Mouse (Mus musculus) E14TG2a.4 (cell line): ENCODE measurements at regions not wholly inside any gene's neighbourhood (a gene's known extent, or its start where the extent isn't known, plus 50 kb on each side); places are given as distances from the start of the nearest gene placed in this dataset.

Source experiments
- H3K27me3 ChIP-seq: 2 replicates; pipeline ENCODE4 v1.6.1; 2014; ENCODE audit warnings: low read length, control low read depth; ENCODE audit not compliant: insufficient read depth
- H3K36me3 ChIP-seq: 2 replicates; pipeline ENCODE4 v1.6.1; 2014; ENCODE audit warnings: low read length, control low read depth; ENCODE audit not compliant: insufficient read depth
- H3K4me1 ChIP-seq: replicated peaks from 2 replicates; pipeline ENCODE4 v1.6.1; 2014; ENCODE audit warnings: low read depth, low read length, control low read depth
- H3K4me3 ChIP-seq: replicated peaks from 2 replicates; pipeline ENCODE4 v1.5.1; 2014; ENCODE audit warnings: mild to moderate bottlenecking, low read length
- H3K9me3 ChIP-seq: 2 replicates; pipeline ENCODE4 v1.6.1; 2014; ENCODE audit warnings: low read length, control low read depth
- CTCF ChIP-seq: conservative IDR thresholded peaks from 2 replicates; pipeline ENCODE4 v1.5.1; 2014; ENCODE audit warnings: low read length
- NANOG ChIP-seq: IDR thresholded peaks from 2 replicates; pipeline ENCODE4 v1.6.1; 2014; ENCODE audit warnings: borderline replicate concordance, low read length, mixed read lengths
- POU5F1 ChIP-seq: IDR thresholded peaks from 2 replicates; pipeline ENCODE4 v1.6.1; 2014; ENCODE audit warnings: low read length, borderline replicate concordance

DNA sequence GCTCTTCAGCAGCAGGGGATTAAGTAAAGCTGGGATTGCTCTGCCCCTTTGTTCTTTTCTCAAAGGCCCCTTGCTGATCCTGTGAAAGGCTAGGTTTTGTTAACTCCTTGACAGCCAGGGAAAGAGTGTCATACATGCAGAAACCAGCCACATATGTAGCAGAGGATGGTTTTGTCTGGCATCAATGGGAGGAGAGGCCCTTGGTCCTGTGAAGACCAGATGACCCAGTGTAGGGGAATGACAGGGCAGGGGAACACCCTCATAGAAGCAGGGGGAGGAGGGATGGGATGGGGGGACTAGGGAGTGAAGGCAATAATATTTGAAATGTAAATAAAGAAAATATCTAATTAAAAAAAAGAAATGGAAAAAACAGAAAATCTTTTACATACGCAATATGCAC is 165.6 kb upstream of the Tmprss15 start:
- Histone ChIP-seq H3K36me3 (no peaks in the 10 kb centered on the region), H3K4me3 (no peak overlapping the region), H3K9me3 (no peaks in the 10 kb centered on the region), H3K4me1 (no peaks in the 10 kb centered on the region), H3K27me3 (no peaks in the 10 kb centered on the region)
- no peak for TF ChIP-seq CTCF
- TF ChIP-seq POU5F1 = no peak
- no peak for TF ChIP-seq NANOG

DNA sequence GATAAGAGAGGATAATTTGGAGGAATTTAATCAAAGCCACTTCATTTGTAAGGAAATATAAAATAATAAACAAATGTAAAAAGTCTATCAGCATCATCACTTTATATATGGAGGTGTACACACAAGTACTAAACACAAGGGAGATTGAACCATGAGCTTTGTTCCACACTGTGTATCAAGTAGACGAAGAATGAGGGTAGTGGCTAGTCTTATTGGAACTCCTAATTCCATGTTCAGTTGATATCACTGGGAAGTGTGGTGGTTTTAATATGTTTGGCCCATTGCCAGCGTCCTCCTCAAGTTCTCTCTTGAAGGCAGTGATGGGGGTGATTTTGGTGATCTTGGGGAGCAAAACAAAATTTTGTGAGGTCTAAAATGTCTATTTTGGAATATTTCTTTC is 165.2 kb upstream of the Tmprss15 start:
- H3K4me1 ChIP-seq = no peaks in the 10 kb centered on the region
- no peak for TF ChIP-seq CTCF
- no peak for TF ChIP-seq NANOG
- no peak for TF ChIP-seq POU5F1
- no peaks in the 10 kb centered on the region for H3K27me3 ChIP-seq
- no peaks in the 10 kb centered on the region for H3K36me3 ChIP-seq
- H3K9me3 ChIP-seq = no peaks in the 10 kb centered on the region
- H3K4me3 ChIP-seq = no peak overlapping the region

DNA sequence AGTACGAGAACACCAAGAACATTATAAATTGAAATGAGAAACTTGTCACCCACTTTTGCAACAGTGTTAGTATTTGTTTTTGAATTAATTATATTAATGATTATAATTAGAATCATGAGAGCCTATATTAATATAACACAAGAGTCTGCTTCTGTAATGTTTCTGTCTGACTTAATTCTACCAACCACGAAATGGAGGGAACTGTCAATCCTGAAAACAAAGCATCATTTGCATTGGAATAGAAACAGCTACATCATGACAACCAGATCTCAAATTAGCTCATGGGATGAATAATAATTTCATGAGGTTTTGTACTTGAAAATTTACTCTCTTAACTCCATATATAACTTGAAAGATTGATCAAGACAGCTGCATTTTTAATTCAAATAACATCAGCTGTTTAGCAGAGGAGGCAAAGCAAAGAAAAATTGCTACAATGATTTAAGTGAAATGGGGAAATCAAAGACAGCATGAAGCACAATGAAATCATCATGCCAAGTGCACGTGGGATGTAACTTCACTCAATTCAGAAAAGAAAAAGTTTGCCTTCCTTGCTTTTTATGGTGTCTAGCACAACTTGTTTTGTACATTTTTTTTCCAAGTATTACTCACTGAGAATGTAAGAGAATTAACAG is 150.1 kb upstream of the Tmprss15 start:
- TF ChIP-seq POU5F1 (no peak), CTCF (no peak), NANOG (no peak)
- Histone ChIP-seq H3K9me3 (peaks cover 12% of the 10 kb centered on the region), H3K27me3 (no peaks in the 10 kb centered on the region), H3K4me1 (no peaks in the 10 kb centered on the region), H3K4me3 (no peak overlapping the region), H3K36me3 (no peaks in the 10 kb centered on the region)

DNA sequence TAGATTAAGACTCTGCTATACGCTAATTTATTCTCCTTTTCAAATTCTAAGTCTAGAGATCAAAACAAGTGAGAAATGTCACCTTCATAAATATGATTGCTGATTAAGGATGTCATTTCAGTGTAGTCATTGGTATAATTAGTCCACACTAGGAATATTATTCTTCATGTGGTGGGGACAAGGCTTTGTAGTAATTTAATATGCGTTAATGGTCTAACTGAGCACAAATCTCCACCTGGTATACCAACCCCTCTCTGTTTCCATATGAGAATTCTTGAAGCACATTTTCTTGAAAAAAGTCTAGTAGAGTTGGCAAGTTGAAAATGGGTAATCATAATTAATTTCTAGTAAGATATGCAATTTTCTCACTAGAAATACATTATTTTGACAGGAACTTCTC is 149.3 kb upstream of the Tmprss15 start:
- Histone ChIP-seq H3K9me3 (peaks cover 12% of the 10 kb centered on the region), H3K4me3 (no peak overlapping the region), H3K27me3 (no peaks in the 10 kb centered on the region), H3K36me3 (no peaks in the 10 kb centered on the region), H3K4me1 (no peaks in the 10 kb centered on the region)
- TF ChIP-seq CTCF (no peak), POU5F1 (no peak), NANOG (no peak)

DNA sequence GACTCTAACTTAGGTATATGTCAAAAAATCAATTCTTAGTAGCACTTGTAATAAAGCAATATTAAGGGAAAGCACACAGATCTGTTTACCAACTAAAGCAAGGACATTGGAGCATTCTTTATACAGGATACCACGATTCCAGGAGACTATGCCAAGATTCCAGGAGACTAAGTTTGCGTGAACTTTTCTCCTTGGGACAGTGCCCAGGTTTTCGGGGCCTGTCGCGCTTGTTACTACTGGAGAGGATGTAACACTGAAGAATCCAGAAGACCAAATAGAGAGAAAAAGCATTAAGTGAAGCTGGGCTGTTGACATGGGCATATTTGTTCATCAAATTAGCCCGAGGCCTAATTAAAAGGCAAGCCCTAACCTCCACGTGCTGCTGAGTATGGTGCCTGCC is 100.3 kb upstream of the Tmprss15 start:
- no peaks in the 10 kb centered on the region for H3K27me3 ChIP-seq
- H3K4me1 ChIP-seq = no peaks in the 10 kb centered on the region
- peaks cover 9% of the 10 kb centered on the region for H3K9me3 ChIP-seq
- H3K36me3 ChIP-seq = no peaks in the 10 kb centered on the region
- H3K4me3 ChIP-seq = no peak overlapping the region
- no peak for TF ChIP-seq NANOG
- TF ChIP-seq CTCF = no peak
- TF ChIP-seq POU5F1 = no peak

DNA sequence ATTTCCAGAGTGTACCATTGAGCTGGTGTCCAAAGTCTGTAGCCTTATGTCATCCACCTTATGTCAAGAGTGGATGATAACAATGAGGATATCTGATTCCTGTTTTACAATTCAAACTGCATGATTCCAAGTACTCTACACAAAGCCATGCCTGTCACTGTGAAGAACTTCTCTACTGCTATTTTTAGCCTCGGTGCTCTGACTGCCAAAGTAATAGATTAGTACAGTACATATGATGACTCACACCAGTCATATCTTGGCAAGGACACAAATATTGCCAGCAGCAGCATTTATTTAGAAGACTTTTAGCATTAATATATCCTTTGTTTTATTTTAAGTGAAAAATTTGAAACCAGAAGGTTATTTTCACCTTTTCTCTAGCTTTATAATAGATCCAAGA is 95.6 kb upstream of the Tmprss15 start:
- H3K4me3 ChIP-seq = no peak overlapping the region
- no peaks in the 10 kb centered on the region for H3K4me1 ChIP-seq
- no peaks in the 10 kb centered on the region for H3K27me3 ChIP-seq
- TF ChIP-seq NANOG (no peak), POU5F1 (no peak), CTCF (no peak)
- no peaks in the 10 kb centered on the region for H3K9me3 ChIP-seq
- H3K36me3 ChIP-seq = no peaks in the 10 kb centered on the region

DNA sequence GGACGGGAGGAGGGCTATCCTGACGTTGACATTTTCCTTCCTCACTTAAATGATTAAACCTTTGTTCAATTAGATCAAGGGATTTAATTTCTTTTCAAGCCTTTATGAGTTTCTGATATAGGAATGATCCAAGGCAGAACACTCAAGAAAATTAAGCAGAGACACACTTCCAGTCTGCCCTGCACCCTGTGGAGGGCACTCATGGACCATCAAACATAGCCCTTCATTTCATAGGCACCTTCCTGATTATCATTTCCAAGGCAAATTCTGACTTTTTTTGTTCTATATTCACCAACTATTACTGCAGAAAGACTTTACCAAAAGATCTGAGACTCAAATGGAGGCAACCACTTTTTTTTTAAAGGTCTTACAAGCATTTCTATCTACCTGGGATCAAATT is 91.6 kb upstream of the Tmprss15 start:
- no peaks in the 10 kb centered on the region for H3K27me3 ChIP-seq

DNA sequence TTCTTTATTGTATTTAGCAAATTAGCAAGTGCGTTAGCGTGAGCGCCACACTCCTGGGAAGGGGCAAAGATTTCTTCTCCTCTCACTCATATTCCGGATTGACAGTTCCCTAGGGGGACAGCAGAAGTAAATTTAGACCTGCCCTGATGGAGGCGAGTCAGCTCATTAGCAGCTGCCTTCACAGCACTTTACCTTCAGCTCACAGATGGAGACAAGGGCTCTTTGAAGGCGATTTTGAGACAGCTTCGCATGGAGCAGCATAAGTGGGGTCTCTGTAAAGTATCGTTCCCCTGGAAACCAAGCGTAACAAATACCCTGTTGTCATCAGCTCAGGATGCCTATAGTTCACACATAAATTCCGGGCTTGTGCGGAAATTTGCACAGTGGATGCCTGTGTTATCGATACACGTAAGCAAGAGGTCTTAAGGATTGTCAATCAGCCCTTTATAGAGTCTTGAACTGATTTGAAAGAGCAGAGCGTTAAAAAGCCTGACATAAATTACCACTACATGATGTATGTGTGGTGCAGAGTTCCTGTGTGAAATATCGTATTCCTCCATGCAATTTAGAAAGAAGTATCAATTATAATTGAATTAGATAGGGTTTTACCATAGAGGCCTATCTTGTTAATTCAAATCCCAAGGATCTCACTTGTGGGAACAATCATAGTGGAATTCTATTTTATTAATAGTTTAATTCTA is 86.6 kb upstream of the Tmprss15 start:
- Histone ChIP-seq H3K4me1 (no peaks in the 10 kb centered on the region), H3K9me3 (no peaks in the 10 kb centered on the region), H3K36me3 (no peaks in the 10 kb centered on the region), H3K27me3 (no peaks in the 10 kb centered on the region), H3K4me3 (no peak overlapping the region)
- no peak for TF ChIP-seq POU5F1
- no peak for TF ChIP-seq NANOG
- no peak for TF ChIP-seq CTCF

More for the DNA sequence above, 91.6 kb upstream of the Tmprss15 start:
- Histone ChIP-seq H3K36me3 (no peaks in the 10 kb centered on the region), H3K4me1 (no peaks in the 10 kb centered on the region), H3K4me3 (no peak overlapping the region), H3K9me3 (no peaks in the 10 kb centered on the region)
- TF ChIP-seq NANOG = no peak
- no peak for TF ChIP-seq CTCF
- TF ChIP-seq POU5F1 = no peak
